Mouse (Mus musculus) intestine, postnatal 0 days (tissue): ENCODE results near the gene Cdc42. TPM values are rescaled to one million over a fixed set of nuclear protein-coding genes. Genes with fewer than 3 reads are reported as not detected.
A peak's percentile ranks its signal among the peaks of the same experiment; 100 is the strongest.

Experiments
- ATAC-seq: fragments of 200-750 bp; cut with Nextera tagmentation; 2 replicates; pipeline ENCODE4 v1.8.0; 2017; ENCODE audit warnings: mild to moderate bottlenecking, moderate TSS enrichment, moderate library complexity
- H3K27ac ChIP-seq: fragments of 300-500 bp; sonication (generic); 2 replicates; pipeline ENCODE4 v1.5.1; 2014; ENCODE audit warnings: mild to moderate bottlenecking, low read depth, low read length, moderate library complexity
- H3K27me3 ChIP-seq: fragments of 300-500 bp; sonication (generic); replicated peaks from 2 replicates; pipeline ENCODE4 v1.6.1; 2014; ENCODE audit warnings: low read length, mixed read lengths; ENCODE audit not compliant: control insufficient read depth, insufficient read depth
- H3K36me3 ChIP-seq: fragments of 300-500 bp; sonication (generic); 2 replicates; pipeline ENCODE4 v1.6.1; 2014; ENCODE audit warnings: mild to moderate bottlenecking, moderate library complexity; ENCODE audit not compliant: control insufficient read depth, insufficient read depth
- H3K4me1 ChIP-seq: fragments of 300-500 bp; sonication (generic); replicated peaks from 2 replicates; pipeline ENCODE4 v1.6.1; 2014; ENCODE audit warnings: antibody characterized with exemption, low read length, mixed read lengths; ENCODE audit not compliant: control insufficient read depth, insufficient read depth
- H3K4me2 ChIP-seq: fragments of 300-500 bp; sonication (generic); replicated peaks from 2 replicates; pipeline ENCODE4 v1.6.1; 2014; ENCODE audit warnings: low read depth, mild to moderate bottlenecking, moderate library complexity
- H3K4me3 ChIP-seq: fragments of 300-500 bp; sonication (generic); 2 replicates; pipeline ENCODE4 v1.5.1; 2014; ENCODE audit warnings: low read depth, low read length
- H3K9ac ChIP-seq: fragments of 300-500 bp; sonication (generic); 2 replicates; pipeline ENCODE4 v1.6.1; 2014; ENCODE audit warnings: mild to moderate bottlenecking, low read depth, low read length
- H3K9me3 ChIP-seq: fragments of 300-500 bp; sonication (generic); 2 replicates; pipeline ENCODE4 v1.6.1; 2016; ENCODE audit warnings: mixed run types; ENCODE audit not compliant: control insufficient read depth
- CTCF ChIP-seq: sonication (generic); IDR thresholded peaks from 2 replicates; pipeline ENCODE4 v1.5.1; 2016; ENCODE audit warnings: low read depth, mild to moderate bottlenecking, control low read depth, antibody characterized with exemption, moderate library complexity
- WGBS: fragments of 180-500 bp; shearing (Covaris S2); extraction: QIAGEN DNeasy Blood & Tissue Kit; methylation state at CpG from one replicate; pipeline ENCODE4 v1.1.7; 2014; 5-methylcytosine and 5-hydroxymethylcytosine counted together
- polyA plus RNA-seq: library from polyadenylated mRNA; unstranded; fragments of >200 nt; fragmentation: Nextera tagmentation; extraction: Ambion mirVana; gene quantifications from 2 replicates; pipeline ENCODE4 v1.2.1, GENCODE M21; 2015

Cdc42 gene
- polyA plus RNA-seq: 461 and 471 TPM in 2 replicates

DNA sequence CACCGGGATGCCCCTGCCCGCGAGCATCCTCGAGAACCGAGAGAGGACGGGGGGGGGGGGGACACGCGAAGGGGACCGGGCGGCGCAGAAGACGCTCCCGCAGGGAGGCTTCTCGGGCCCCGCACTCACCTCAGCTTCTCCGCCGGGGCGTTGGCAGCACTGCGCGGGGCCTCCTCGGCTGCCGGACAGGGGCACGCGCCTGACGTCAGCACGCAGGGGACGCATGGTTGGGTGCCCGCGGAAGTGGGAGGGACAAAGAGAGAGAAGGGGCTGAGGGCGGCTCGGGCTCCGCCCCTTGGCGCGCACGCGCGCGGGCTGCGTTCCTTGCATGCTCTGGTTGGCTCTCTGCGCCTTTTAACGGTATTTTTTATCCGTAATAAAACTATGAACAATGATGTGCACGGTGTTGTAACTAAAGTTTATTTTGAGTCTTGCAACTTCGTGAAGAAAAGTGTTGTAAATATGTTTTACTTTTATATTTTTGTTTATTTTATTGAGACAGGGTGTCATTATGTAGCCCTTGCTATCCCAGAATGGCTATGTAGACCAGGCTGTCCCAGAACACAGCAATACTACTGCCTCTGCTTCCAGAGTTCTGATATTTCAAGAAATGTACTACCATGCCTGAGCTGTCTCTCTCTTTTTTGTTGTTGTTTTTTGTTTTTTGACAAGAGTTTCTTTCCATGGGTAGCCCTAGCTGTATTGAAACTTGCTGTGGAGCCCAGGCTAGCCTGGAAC lies at the start of gene Cdc42:
Gene Cdc42, minus strand, starts transcription at position 204 of the 738 bp plus-strand sequence.
- H3K4me3 ChIP-seq: peak within 1 kb of the TSS; percentile 98
- ATAC-seq: peak; percentile 98
- no peaks in the 10 kb centered on the region for H3K9me3 ChIP-seq
- no peaks in the 10 kb centered on the region for H3K27me3 ChIP-seq
- peaks cover 4% of the 10 kb centered on the region; the same call in 1 of the 2 replicates for H3K4me1 ChIP-seq
- peak within 1 kb of the TSS; percentile 99 for H3K27ac ChIP-seq
- under 1% methylated on average over 37 of the region's 44 CpGs for WGBS
- peak within 1 kb of the TSS; percentile 100 for H3K9ac ChIP-seq
- H3K4me2 ChIP-seq: peak within 1 kb of the TSS; percentile 64
- TF ChIP-seq CTCF: no peak
- H3K36me3 ChIP-seq: no peaks in the 10 kb centered on the region

- 78% methylated on average over 3 of the region's 3 CpGs for WGBS
Measured at GRCm38 (mm10) chr4:137405571-137405970, 48.1 kb upstream of the Cdc42 start.

DNA sequence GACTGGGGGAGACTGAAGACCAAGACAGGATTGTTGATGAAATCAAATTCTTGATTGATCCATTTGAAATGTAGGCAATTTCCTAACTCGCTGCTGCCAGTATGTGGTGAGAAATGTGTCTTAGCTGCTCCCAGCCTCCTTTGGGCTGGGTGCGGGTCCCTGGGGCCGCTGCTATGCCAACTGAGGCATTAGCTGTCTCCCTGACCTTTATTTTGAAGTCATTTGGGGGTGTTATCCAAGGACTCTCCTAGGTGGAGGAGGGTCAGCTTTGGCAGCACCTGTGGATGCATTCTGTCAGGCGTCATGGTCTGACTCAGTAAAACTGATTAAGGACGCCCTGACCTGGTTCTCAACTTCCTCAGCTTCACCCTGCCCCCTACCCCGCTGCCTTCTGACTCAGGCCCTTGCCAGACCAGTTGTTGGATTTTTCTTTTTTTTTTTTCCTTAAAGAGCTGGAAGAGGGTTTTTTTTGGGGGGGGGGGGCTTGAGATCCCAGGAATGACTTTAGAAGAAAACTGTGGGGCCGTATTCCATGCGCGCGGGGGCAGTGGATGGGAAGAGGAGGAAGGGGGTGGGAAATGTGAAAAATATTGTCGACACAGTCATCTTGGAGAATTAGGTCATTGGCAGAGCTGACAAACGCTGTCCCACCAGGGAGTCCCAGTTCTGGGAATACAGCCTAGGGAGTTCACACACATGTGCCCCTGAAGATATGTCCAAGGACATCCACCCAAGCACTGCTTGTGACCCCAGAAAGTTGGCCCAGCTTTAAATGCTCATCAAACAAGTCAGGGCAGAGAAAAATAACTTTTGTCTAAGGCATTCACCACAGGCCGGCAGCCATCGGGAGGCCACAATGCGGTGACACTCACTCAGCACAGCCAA lies 39.4 kb upstream of the Cdc42 start:
- Histone ChIP-seq H3K36me3 (no peaks in the 10 kb centered on the region), H3K27ac (no peak overlapping the region), H3K4me3 (no peak overlapping the region), H3K4me2 (no peak overlapping the region), H3K9me3 (no peaks in the 10 kb centered on the region), H3K9ac (no peak overlapping the region), H3K27me3 (no peaks in the 10 kb centered on the region), H3K4me1 (no peaks in the 10 kb centered on the region)
- WGBS: 78% methylated on average over 15 of the region's 15 CpGs
- no peak for TF ChIP-seq CTCF
- no peak for ATAC-seq

More at GRCm38 (mm10) chr4:137405571-137405970, 48.1 kb upstream of the Cdc42 start:
- H3K9ac ChIP-seq: no peak overlapping the region
- no peak overlapping the region for H3K4me2 ChIP-seq
- H3K27me3 ChIP-seq: no peaks in the 10 kb centered on the region
- TF ChIP-seq CTCF: no peak
- H3K9me3 ChIP-seq: no peaks in the 10 kb centered on the region
- no peaks in the 10 kb centered on the region for H3K4me1 ChIP-seq
- ATAC-seq: no peak
- no peak overlapping the region for H3K4me3 ChIP-seq
- no peak overlapping the region for H3K27ac ChIP-seq
- no peaks in the 10 kb centered on the region for H3K36me3 ChIP-seq

DNA sequence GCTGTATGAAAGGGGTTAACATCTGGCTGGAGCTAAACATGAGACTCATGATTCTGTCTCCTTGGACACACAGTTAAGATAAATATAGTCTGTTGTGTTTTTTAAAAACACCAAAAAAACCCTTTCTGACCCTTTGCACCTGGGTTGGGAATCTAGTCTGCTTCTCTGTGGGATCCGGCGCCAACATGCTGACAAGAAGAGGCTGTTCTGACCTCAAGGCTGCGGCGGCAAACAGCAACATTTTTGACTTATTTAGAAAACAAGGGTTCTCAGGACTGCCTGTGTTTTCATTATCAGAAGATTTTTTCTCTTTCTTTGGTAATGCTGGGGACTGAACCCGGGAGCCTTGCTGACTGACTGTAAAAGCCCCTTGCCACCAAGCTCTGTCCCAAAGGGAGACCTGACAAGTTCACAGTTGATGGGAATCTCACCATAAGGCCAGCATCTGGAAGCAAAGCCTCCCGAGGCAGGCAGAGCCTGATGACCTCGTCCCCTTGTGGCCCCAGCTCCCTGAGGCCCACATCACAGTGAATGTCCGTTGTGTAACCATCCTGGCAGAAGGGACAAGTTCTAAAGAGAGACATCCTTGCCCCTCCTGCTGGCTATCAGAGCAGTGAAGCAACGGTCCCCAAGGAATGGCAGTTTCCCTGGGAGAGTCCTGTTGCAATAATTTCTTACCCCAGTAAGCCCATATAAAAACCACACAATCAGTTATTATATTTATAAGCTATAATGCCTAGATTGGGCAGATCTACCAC lies 36.0 kb upstream of the Cdc42 start:
- Histone ChIP-seq H3K4me1 (no peaks in the 10 kb centered on the region), H3K36me3 (no peaks in the 10 kb centered on the region), H3K9ac (no peak overlapping the region), H3K27me3 (no peaks in the 10 kb centered on the region), H3K27ac (no peak overlapping the region; the same call in none of the 2 replicates), H3K4me3 (no peak overlapping the region), H3K4me2 (no peak overlapping the region), H3K9me3 (no peaks in the 10 kb centered on the region)
- 56% methylated on average over 9 of the region's 9 CpGs for WGBS
- no peak for TF ChIP-seq CTCF
- ATAC-seq: no peak

GRCm38 (mm10) chr4:137392874-137393273 lies 35.4 kb upstream of the Cdc42 start:
- no peak overlapping the region; the same call in 1 of the 2 replicates for H3K27ac ChIP-seq
- H3K9me3 ChIP-seq: no peaks in the 10 kb centered on the region
- 70% methylated on average over 9 of the region's 9 CpGs for WGBS
- no peaks in the 10 kb centered on the region for H3K36me3 ChIP-seq
- no peak for ATAC-seq
- no peak overlapping the region for H3K4me3 ChIP-seq
- H3K4me2 ChIP-seq: no peak overlapping the region
- no peak overlapping the region for H3K9ac ChIP-seq
- TF ChIP-seq CTCF: no peak
- no peaks in the 10 kb centered on the region for H3K27me3 ChIP-seq
- no peaks in the 10 kb centered on the region for H3K4me1 ChIP-seq
